Mouse (Mus musculus) midbrain, embryonic 14.5 days (tissue): Measurements from ENCODE around the gene Rrm1. TPM values are rescaled to one million over a fixed set of nuclear protein-coding genes. Genes with fewer than 3 reads are reported as not detected.
A peak's percentile ranks its signal among the peaks of the same experiment; 100 is the strongest.

Experiments used
- ATAC-seq: fragments of 200-750 bp; cut with Nextera tagmentation; 2 replicates; pipeline ENCODE4 v1.8.0; 2017; ENCODE audit warnings: moderate number of reproducible peaks, moderate library complexity; ENCODE audit not compliant: low FRiP score, low TSS enrichment
- DNase-seq: peaks from one replicate; pipeline ENCODE4 v3.0.0-alpha.2; 2015
- H3K27ac ChIP-seq: fragments of 300-500 bp; sonication (generic); replicated peaks from 2 replicates; pipeline ENCODE4 v1.5.1; 2014; ENCODE audit warnings: mild to moderate bottlenecking, low read depth, low read length, moderate library complexity
- H3K27me3 ChIP-seq: fragments of 300-500 bp; sonication (generic); 2 replicates; pipeline ENCODE4 v1.6.1; 2014; ENCODE audit warnings: low read length, control low read depth, mixed read lengths; ENCODE audit not compliant: control insufficient read depth, insufficient read depth
- H3K36me3 ChIP-seq: fragments of 300-500 bp; sonication (generic); 2 replicates; pipeline ENCODE4 v1.6.1; 2014; ENCODE audit warnings: low read length, control low read depth; ENCODE audit not compliant: control insufficient read depth, insufficient read depth
- H3K4me1 ChIP-seq: fragments of 300-500 bp; sonication (generic); 2 replicates; pipeline ENCODE4 v1.6.1; 2014; ENCODE audit warnings: mild to moderate bottlenecking, antibody characterized with exemption, low read length, control low read depth; ENCODE audit not compliant: control insufficient read depth, insufficient read depth
- H3K4me2 ChIP-seq: fragments of 300-500 bp; sonication (generic); 2 replicates; pipeline ENCODE4 v1.6.1; 2014; ENCODE audit warnings: mild to moderate bottlenecking, low read length, moderate library complexity
- H3K4me3 ChIP-seq: fragments of 300-500 bp; sonication (generic); replicated peaks from 2 replicates; pipeline ENCODE4 v1.5.1; 2014; ENCODE audit warnings: low read depth, low read length
- H3K9ac ChIP-seq: fragments of 300-500 bp; sonication (generic); replicated peaks from 2 replicates; pipeline ENCODE4 v1.6.1; 2014; ENCODE audit warnings: mild to moderate bottlenecking, low read length, moderate library complexity
- H3K9me3 ChIP-seq: fragments of 300-500 bp; sonication (generic); 2 replicates; pipeline ENCODE4 v1.6.1; 2016; ENCODE audit warnings: low read length, control low read depth, mixed read lengths; ENCODE audit not compliant: control insufficient read depth
- WGBS: fragments of 180-500 bp; shearing (Covaris S2); extraction: QIAGEN DNeasy Blood & Tissue Kit; methylation state at CpG from one replicate; pipeline ENCODE4 v1.1.7; 2014; 5-methylcytosine and 5-hydroxymethylcytosine counted together
- polyA plus RNA-seq: library from polyadenylated mRNA; unstranded; fragments of >200 nt; fragmentation: Nextera tagmentation; extraction: Ambion mirVana; gene quantifications from 2 replicates; pipeline ENCODE4 v1.2.1, GENCODE M21; 2014

Rrm1 gene
- polyA plus RNA-seq, 1 experiment from 2014 or later = 65.9 TPM

GRCm38 (mm10) chr7:102508066-102508465, 66.6 kb downstream of the Rrm1 start:
- DNase-seq (no peak), ATAC-seq (no peak)
- Histone ChIP-seq H3K4me3 (no peak overlapping the region), H3K4me2 (no peak overlapping the region), H3K27me3 (no peaks in the 10 kb centered on the region), H3K4me1 (0 out of 2 replicates have a peak, but pooled peaks cover 3% of the 10 kb centered on the region), H3K9me3 (no peaks in the 10 kb centered on the region), H3K36me3 (no peaks in the 10 kb centered on the region), H3K9ac (no peak overlapping the region), H3K27ac (no peak overlapping the region)
- 90% methylated on average over 9 of the region's 9 CpGs for WGBS

DNA sequence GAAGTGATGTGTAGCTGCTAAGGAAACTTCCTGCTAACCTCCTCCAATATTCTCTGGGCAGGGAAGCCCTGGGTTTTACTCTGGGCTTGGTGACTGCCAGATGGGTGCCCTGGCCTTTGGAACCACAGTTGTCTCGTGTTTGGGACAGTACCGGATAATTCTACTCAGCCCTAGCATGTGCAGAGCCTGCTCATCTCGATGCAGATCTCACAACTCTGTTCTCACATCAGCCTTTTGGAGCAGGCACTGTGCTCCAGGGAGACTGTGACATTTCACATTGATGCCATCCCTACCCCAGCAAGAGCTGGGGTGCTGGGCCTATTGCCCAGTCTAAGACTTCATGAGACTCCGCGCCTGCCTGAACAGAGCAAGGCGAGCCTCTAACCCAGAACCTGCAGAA, 67.2 kb downstream of the Rrm1 start:
- Histone ChIP-seq H3K4me1 (0 out of 2 replicates have a peak, but pooled peaks cover 3% of the 10 kb centered on the region), H3K4me3 (no peak overlapping the region), H3K9me3 (no peaks in the 10 kb centered on the region), H3K9ac (no peak overlapping the region), H3K36me3 (no peaks in the 10 kb centered on the region), H3K4me2 (no peak overlapping the region), H3K27ac (no peak overlapping the region), H3K27me3 (no peaks in the 10 kb centered on the region)
- 90% methylated on average over 6 of the region's 6 CpGs for WGBS
- ATAC-seq = no peak
- no peak for DNase-seq

GRCm38 (mm10) chr7:102509726-102510125, 68.2 kb downstream of the Rrm1 start:
- 79% methylated on average over 7 of the region's 7 CpGs for WGBS
- ATAC-seq = no peak
- no peaks in the 10 kb centered on the region for H3K27me3 ChIP-seq

GRCm38 (mm10) chr7:102511927-102512326, 70.4 kb downstream of the Rrm1 start:
- ATAC-seq (no peak), DNase-seq (no peak)
- no peaks in the 10 kb centered on the region for H3K36me3 ChIP-seq
- H3K4me3 ChIP-seq = no peak overlapping the region
- no peaks in the 10 kb centered on the region for H3K27me3 ChIP-seq
- H3K4me1 ChIP-seq = 0 out of 2 replicates have a peak, but pooled peaks cover 3% of the 10 kb centered on the region
- no peaks in the 10 kb centered on the region for H3K9me3 ChIP-seq
- H3K4me2 ChIP-seq = no peak overlapping the region
- WGBS = 91% methylated on average over 10 of the region's 10 CpGs
- H3K9ac ChIP-seq = no peak overlapping the region
- no peak overlapping the region for H3K27ac ChIP-seq

More at GRCm38 (mm10) chr7:102509726-102510125, 68.2 kb downstream of the Rrm1 start:
- DNase-seq = no peak
- no peaks in the 10 kb centered on the region for H3K36me3 ChIP-seq
- no peaks in the 10 kb centered on the region for H3K9me3 ChIP-seq
- no peak overlapping the region for H3K27ac ChIP-seq
- no peak overlapping the region for H3K4me3 ChIP-seq
- no peak overlapping the region for H3K9ac ChIP-seq
- H3K4me2 ChIP-seq = no peak overlapping the region
- H3K4me1 ChIP-seq = 0 out of 2 replicates have a peak, but pooled peaks cover 3% of the 10 kb centered on the region

DNA sequence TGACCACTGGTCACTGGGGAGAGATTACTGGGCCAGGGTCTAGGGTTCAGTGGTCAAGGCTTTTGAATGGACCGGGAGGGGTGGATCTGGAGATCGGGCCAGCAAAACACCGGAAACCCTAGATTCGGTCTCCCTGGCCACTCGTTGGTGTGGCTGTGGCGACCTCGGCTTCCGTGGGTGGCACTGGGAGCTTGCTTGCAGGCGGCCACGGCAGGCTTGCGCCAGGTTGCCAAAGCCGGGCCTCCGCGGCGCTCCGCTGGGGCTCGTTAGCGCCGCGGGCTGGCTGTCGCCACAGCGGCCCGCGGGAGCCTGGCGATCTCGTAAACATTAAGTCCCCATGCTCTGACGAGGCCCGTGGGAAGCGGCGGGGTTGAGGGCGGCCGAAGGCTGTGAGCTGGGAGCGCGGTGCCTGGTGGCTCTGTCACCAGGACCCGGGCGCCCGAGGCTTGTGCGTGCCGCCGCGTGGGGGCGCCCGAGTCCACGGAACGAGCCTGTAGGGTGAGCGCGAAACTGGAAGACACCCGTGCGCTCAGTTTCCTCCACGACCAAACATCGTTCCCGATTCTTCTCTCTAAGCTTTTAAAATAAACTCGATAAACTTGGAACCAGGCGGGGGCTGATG, 71.4 kb downstream of the Rrm1 start:
- peak overlapping the region; percentile 55 for H3K4me3 ChIP-seq
- peak; percentile 96 for DNase-seq
- H3K4me2 ChIP-seq = peak overlapping the region; percentile 90
- H3K27me3 ChIP-seq = no peaks in the 10 kb centered on the region
- H3K9ac ChIP-seq = peak overlapping the region; percentile 76
- no peak overlapping the region for H3K27ac ChIP-seq
- no peaks in the 10 kb centered on the region for H3K9me3 ChIP-seq
- under 1% methylated on average over 54 of the region's 54 CpGs for WGBS
- H3K4me1 ChIP-seq = 0 out of 2 replicates have a peak, but pooled peaks cover 3% of the 10 kb centered on the region
- no peaks in the 10 kb centered on the region for H3K36me3 ChIP-seq
- peak; percentile 92 for ATAC-seq

DNA sequence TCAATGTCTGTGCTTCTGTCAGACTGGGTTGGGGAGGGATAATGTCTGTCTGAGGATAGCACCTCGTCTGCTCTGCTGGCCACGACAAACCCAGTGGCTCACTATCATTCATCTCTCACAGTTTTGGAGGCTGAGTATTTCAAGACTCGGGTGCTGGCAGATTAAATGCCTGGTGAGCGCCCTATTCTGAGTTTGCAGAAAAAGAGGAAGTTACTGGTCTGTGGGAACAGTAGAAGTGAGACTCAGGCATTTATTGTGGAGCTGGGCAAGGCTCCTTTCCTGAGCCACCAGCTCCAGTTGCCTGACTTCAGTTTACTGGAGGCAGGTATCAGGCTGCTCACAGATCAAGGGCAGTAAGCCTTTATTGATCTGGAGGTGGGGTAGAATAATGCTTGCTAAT, 72.6 kb downstream of the Rrm1 start:
- Histone ChIP-seq H3K9me3 (no peaks in the 10 kb centered on the region), H3K36me3 (no peaks in the 10 kb centered on the region), H3K4me1 (0 out of 2 replicates have a peak, but pooled peaks cover 3% of the 10 kb centered on the region), H3K4me3 (no peak overlapping the region), H3K27me3 (no peaks in the 10 kb centered on the region), H3K9ac (no peak overlapping the region), H3K27ac (no peak overlapping the region), H3K4me2 (no peak overlapping the region)
- ATAC-seq (no peak), DNase-seq (no peak)
- 82% methylated on average over 4 of the region's 4 CpGs for WGBS

DNA sequence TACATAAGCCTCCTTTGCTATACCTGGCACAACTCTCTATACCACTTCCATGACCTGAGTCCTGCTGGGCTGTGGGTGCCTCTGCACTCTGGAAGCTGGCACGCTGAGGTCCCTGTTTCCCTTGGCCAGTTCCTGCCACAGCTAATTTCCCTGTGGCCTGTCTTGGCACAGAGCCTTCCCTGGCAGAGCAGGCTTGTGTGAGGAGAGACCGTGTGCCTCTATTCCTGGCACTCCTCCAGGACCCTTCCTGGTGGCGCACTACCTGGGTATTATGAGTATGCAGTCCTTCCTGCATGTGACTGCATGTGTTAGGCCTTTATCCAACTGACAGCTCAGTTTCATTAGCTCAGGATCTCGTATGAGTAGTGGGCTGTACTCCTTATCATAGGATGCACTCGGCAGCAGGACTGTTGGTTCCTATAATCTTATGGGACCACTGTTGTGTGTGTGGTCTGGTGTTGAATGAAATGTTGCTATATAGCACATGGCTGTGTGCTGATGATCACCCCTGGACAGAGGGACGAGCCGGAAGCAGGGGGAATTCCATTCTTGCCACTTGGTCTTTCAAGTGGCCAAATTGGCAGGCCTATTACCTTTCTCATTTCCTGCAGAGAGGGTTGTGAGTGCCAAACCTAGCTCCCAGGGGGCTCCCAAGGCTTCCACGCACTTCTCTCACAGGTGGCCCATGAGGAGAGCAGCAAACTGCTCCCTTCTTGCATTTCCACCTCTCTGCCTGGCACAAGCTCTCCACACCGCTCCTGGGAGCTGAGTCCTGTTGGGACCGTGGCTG, 75.0 kb downstream of the Rrm1 start:
- Histone ChIP-seq H3K4me3 (no peak overlapping the region), H3K27me3 (no peaks in the 10 kb centered on the region), H3K4me2 (no peak overlapping the region), H3K9ac (no peak overlapping the region), H3K9me3 (no peaks in the 10 kb centered on the region), H3K4me1 (0 out of 2 replicates have a peak, but pooled peaks cover 3% of the 10 kb centered on the region), H3K27ac (no peak overlapping the region), H3K36me3 (no peaks in the 10 kb centered on the region)
- DNase-seq = peak; percentile 45
- 76% methylated on average over 10 of the region's 10 CpGs for WGBS
- no peak for ATAC-seq

DNA sequence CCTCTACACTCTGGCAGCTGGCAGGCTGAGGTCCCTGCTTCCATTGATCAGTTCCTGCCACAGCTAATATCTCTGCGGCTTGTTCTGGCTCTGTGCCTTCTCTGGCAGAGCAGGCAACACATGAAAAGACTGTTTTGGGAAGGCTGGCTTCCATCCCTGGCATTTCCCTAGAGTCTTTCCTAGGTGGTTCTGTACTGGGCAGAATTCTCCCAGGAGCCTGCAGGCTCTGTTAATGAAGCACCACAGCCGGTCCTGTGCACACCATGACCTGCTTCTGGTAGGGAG, 75.5 kb downstream of the Rrm1 start:
- DNase-seq (peak; percentile 31), ATAC-seq (no peak)
- H3K9me3 ChIP-seq = no peaks in the 10 kb centered on the region
- no peaks in the 10 kb centered on the region for H3K36me3 ChIP-seq
- 0 out of 2 replicates have a peak, but pooled peaks cover 3% of the 10 kb centered on the region for H3K4me1 ChIP-seq
- H3K27ac ChIP-seq = no peak overlapping the region
- no peaks in the 10 kb centered on the region for H3K27me3 ChIP-seq
- 75% methylated on average over 2 of the region's 2 CpGs for WGBS
- no peak overlapping the region for H3K4me2 ChIP-seq
- H3K9ac ChIP-seq = no peak overlapping the region
- no peak overlapping the region for H3K4me3 ChIP-seq
